Mouse (Mus musculus) cerebellum, postnatal 25 days (tissue): ENCODE data around the gene Il4ra.

Source experiments
- DNase-seq, 2 experiments: peaks; one replicate each; pipeline ENCODE4 v3.0.0; 2021; ENCODE audit warnings: mixed read lengths in 2 of 2

The Il4ra gene

GRCm38 (mm10) chr7:125574832-125575231 is 22.9 kb downstream of the Il4ra start:
- no peak for DNase-seq

- no peak for DNase-seq
Measured at GRCm38 (mm10) chr7:125575738-125576540, 24.0 kb downstream of the Il4ra start.

DNA sequence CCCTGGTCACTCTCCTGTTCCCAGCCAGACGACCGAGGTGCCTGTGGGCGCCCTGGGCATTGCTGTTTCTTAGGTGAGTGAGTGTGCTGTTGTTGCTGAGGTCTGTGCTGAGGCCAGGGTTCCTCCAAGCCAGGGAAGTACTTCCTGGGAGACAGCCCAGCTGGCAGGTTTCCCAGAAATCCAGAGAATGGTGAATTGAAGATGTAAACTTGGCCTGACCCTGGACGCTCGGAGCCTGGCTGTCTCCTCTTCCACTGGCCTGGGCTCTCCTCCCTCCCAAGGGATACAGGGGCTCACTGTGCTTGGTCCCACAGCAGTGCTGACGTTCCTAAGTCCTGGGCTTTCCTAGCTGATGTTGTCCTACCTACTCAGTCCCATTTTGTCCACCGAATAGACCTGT is 25.1 kb downstream of the Il4ra start:
- peak; percentile 24 to 60 for DNase-seq

DNA sequence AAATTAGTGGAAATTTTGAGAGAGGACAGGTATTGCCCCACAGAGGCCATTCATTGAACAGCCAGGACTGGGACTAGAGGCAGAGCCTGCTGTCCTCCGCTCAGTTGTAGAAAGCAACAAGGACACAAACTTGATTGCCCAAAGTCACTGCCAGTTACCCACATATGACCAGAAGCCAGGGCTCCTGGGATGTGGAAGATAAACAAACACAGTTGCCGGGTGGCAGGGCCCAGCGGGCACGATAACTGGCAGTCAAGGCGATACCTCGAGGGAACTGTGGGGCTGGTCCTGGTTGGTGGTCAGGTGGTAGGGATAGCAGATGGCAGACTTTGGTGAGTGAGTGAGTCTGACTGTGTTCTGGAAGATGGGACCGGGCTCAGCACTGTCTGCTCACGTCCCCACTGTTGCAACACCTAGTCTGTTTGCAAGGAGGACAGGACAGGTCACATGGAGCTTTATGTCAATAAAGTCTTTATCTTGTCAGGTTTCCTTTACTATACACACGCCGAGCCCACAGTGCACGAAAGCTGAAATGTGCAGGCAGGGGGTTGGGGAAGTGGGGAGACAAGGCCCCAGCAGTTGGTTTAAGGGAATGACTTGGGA is 25.7 kb downstream of the Il4ra start:
- peak; percentile 46 to 55 for DNase-seq

DNA sequence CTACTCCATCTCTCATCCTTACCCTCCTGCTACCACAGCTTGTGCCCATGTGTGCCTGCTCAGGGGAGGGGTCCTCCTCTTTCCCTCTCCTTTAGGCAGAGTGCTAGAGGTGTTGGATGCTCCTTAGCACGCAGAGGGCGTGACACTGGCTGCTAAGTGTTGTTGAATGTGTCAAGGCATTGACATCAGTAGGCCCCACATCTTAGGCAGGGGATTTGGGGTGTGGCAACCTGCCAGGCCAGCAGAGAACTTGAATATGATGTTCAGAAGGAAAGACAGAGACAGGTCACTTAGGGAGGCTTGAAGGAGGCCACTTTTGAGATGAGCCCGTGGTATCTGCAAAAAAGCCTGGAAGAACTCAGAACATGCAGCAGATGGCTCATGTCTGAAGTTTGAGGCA is 26.2 kb downstream of the Il4ra start:
- DNase-seq, result no peak

GRCm38 (mm10) chr7:125579545-125580219 is 27.8 kb downstream of the Il4ra start:
- no peak for DNase-seq

DNA sequence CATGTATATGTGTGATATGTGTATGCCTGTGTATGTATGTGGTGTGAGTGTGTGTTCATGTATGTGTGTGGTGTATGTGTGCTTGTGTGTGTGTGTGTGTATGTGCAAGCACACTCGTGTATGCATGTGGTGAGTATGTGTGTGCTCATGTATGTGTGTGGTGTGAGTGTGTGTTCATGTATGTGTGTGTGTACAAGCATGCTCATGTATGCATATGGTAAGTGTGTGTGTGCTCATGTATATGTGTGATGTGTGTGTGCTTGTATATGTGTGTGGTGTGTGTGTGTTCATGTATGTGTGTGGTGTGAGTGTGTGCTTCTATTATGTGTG is 28.3 kb downstream of the Il4ra start:
- DNase-seq, result no peak

DNA sequence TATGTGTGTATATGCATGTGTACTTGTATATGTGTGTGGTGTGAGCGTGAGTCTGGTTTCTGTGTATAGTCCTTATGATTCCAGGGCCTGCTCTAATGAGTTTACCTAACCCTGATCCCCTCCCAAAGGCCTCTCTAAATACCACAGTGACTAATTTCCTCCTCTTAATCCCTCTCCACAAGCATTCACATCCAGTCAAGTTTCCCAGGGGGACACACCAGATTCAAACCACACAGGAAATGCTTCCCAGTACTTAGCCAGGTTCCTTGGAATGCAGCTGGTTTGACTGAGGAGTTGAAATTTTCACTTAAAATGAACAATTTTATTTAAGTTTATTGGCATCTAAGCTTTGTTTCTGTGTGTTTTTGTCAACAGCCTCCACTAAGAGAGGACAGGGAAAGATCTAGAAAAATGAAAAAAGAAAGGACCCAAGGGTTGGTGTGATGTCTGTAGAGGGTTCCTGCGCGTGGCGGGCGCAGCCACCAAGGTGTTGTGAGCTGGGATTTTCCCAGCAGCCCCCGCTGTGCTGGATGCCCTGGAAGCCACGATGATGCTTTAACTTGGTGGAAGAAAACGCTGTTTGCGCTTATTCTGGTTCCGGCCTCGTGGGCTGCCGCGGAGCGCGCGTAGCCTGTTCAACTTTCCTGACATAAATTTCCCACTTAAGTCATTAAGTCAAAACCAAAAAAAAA is 28.9 kb downstream of the Il4ra start:
- DNase-seq, result peak in 1 of 2 experiments; percentile 38

DNA sequence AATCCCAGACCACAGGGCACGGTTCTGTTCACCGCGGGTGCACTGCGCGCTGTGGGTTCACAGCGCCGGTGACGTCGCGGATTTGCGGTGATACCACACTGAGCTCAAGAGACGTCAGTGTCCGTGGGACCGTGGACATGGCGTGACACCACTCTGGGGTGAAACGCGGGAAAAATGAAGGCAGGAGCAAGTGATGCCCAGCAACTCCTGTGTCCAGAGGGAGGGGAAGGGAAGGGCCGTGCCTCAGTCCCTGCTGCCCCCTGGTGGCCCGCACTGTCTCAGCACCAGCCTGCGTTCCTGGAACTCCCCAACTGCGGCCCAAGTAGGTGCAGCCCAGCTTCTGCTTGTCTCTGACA is 29.4 kb downstream of the Il4ra start:
- DNase-seq, result peak; percentile 88 to 94

DNA sequence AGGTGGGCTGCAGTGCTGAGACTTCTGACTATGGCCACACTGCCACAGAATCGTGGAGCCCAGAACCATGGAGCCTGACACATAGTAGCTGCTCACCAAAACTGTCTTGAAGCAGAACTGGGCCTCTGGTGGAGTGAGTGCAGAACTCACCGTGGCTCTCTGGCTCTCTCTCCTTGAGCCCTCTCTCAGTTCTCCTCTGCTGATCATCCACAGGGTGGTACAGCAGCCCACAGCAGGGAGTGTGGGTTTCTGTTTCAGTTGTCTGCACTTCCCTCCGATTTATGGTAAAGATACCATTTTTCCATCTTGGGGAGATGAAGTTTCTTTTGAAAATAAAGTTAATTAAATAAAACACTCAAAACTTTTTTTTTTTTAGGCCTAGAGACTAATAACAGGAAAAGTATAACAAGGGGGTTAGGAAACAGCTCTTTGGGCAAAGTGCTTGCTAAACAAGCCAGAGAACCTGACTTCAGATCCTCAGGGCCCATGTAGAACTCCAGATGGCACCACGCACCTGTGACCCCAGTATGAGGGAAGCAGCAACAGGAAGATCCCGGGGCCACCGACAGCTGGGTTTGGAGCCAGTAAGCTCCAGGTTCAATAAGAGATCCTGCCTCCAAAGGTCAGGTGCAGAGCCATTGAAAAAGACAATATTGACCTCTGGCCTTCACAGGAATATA is 31.5 kb downstream of the Il4ra start:
- no peak for DNase-seq

GRCm38 (mm10) chr7:125584005-125584369 is 32.1 kb downstream of the Il4ra start:
- no peak for DNase-seq

- no peak for DNase-seq
Measured at GRCm38 (mm10) chr7:125586355-125586754, 34.4 kb downstream of the Il4ra start.

GRCm38 (mm10) chr7:125588721-125589120 is 36.8 kb downstream of the Il4ra start:
- no peak for DNase-seq

GRCm38 (mm10) chr7:125589896-125590295 is 38.0 kb downstream of the Il4ra start:
- DNase-seq, result no peak

GRCm38 (mm10) chr7:125593831-125594230 is 41.9 kb downstream of the Il4ra start:
- DNase-seq, result no peak

GRCm38 (mm10) chr7:125596406-125596805 is 44.5 kb downstream of the Il4ra start:
- DNase-seq, result no peak

DNA sequence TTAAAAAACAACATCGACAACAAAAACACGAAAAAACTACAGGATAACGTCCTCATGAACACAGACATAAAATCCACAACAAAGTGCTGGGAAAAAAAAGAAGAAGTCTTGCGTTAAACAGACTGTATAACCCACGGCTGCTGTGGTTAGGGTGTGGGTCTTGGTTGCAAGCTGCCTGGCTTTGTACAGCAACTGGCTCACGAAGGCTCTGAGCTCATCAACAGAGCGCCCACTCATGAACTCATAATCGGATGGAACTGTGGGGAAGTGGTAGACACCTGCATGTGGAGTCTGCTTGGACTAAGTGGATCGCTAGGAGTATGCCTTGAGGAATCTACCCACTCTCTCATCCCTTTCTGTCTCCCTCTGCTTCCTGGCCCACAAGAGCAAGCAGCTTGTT is 45.2 kb downstream of the Il4ra start:
- DNase-seq, result no peak

- DNase-seq, result no peak
Measured at GRCm38 (mm10) chr7:125597516-125598347, 45.8 kb downstream of the Il4ra start.

DNA sequence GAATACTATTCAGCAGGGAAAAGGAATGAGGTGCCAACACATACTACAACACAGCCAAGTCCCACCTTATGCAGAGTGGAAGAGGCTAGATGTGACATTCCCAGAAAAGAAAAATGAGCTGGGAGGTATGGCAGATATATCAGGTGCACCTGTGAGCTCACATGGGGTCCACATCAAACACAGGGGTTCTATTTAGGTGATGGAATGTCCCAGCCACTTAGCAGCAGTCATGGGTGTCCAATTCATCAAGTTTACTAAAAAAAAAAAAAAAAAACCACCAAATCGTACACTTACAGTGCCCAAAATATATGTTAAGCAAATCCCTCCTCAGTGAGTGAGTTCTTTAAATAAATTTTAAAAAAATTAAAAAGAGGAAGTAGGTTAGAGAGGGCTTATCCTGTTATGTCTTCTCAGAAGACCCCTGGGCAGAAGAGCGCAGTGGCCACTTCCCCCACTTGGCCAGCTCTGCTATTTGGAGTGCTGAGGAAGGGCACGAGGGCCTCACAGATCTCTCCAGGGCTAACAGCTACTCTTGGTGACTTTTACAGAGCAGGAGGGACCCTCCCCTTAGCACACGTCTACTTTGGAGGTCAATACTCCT is 47.6 kb downstream of the Il4ra start:
- DNase-seq, result no peak

DNA sequence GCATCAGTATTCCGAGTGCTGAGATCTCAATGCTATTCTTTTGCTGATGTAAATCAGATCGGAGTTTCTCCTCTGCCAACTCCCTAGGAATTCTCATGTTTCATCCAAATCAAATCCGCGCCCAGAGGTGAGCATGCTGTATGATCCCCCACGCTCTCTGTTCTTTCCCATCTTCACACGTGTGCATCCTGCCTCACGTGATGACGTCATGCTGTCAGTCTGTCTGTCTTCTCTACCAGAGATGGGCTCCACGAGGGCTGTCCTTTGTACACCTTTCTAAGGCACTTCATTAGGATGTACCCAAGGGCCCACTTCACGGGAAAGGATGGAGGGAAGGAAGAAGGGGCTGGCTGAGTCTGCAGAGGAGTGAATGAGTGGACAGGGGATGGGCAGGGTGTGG is 48.2 kb downstream of the Il4ra start:
- DNase-seq, result no peak

DNA sequence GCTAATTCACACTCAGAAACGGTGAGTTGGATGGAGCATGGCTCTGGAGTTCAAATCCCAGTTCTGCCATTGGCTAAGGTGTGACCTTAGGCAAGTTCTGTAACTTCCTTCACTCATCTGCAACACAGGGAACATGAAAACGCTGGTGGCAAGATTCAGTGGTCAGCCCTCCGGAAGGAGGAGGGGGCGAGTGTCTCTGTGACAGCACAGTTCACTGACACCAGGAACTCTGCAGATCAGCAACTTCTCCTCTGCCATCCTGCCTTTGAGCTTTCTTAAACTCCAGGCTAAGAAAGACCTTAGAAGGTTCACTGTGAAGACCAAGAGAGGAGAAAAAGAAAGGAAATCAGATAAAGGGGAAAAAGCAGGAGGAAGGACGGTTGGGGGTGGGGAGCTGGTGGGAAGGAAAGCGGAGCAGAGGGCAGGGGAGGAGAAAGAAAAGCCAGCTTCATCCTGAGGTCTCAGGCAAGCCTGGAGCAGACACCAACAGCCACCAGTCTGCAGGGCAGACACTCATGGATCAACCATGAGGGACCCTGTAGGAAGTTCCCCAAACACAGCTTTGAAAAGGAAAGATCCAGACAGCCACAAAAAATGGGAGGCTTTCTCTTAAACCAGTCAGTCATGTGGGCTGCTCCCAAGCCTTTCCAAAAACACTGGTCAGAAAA is 48.8 kb downstream of the Il4ra start:
- no peak for DNase-seq
